Mouse (Mus musculus) heart, adult 8-10 months (tissue): ENCODE measurements at regions not wholly inside any gene's neighbourhood (a gene's known extent, or its start where the extent isn't known, plus 50 kb on each side); places are given as distances from the start of the nearest gene placed in this dataset.

Source experiments
- DNase-seq: peaks from one replicate; pipeline ENCODE4 v3.0.0; 2022; ENCODE audit warnings: low spot score

GRCm38 (mm10) chr1:184478006-184478405 is 254.4 kb downstream of the Hlx start:
- DNase-seq: no peak

DNA sequence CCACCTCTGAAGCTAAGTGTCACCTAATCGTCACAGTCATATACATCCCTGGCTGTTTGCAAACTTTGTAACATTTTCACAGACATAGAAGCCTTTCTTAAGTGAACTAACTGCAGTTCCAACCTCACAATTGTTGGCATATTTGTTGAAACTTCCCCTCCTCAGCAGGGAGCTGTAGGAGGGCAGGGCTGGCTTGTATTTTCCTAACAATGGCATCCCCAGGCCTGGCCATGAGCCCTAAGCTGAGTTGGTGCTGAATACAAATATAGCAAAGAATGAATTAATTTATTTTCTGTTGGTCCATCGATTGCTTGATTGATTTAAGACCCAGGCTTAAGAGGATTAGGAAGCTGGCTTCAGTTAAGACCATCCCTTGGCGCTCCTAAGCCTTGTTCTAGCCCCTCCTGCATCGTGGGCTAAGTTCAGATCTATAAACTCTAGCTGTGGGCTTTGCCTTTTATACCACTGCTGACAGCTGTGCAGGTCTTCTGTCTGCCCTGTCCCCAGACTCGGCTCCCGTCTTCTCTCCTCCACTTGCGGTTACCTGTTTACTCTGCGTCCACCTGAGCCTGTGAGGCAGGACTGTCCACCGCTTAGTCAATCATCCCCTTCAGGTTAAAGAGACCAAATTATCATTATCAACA is 269.8 kb downstream of the Hlx start:
- DNase-seq: no peak

DNA sequence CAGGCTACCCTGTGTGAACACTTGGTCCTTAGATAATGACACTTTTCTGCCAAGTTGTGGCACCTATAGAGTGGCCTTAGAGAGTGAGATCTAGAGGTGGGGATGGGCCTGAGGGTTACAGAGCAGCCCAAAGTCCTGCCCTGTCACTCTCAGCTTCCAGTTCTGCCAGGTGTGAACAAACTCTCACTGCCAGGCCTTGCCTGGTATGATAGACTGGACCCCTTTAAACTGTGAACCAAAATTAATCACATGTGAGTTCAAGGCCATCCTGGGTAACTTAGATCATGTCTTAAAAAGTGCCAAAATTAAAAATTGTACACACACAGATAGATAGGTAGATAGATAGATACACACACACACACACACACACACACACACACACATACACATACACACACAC is 271.0 kb downstream of the Hlx start:
- DNase-seq: no peak

- DNase-seq: no peak
Observed at GRCm38 (mm10) chr1:184456727-184457126, 275.7 kb downstream of the Hlx start.

DNA sequence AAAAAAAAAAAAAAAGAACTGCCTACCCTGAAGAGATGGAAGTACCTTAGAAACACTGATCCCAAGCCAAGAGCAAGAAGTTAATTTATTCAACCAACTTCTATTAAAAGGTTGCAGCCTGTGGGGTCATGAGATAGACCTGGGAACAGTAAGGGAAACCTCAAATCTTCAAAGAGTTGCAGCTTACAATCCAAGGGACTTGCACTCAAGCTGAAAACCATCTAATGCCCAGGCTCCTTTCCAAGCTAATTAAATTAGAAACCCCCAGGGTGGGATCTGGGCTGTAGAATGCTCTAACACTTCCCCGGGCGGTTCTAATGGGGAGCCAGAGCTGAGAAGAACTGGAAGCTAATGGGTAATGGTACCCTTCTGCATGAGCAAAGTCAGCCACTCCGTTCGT is 278.0 kb downstream of the Hlx start:
- no peak for DNase-seq

- no peak for DNase-seq
Observed at GRCm38 (mm10) chr1:184453673-184454072, 278.7 kb downstream of the Hlx start.

DNA sequence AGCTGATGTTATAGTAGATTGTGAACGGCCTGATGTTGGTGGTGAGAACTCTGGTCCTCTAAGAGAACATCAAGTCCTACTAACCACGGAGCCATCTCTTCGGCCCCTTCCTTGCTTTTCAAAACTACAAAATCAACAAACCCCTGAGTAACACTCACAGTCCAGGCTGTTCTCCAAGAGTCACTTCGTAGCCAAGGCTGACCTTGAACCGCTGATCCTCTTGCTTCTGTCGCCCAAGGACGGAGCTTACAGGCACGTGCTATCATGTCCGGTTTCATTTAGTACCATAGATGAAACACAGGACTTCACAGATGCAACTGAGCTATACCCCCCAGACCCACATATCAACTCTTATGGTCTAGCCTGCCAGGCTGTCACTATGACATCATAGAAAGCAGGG is 279.4 kb downstream of the Hlx start:
- DNase-seq: no peak

GRCm38 (mm10) chr1:184451686-184452085 is 280.7 kb downstream of the Hlx start:
- DNase-seq: no peak

DNA sequence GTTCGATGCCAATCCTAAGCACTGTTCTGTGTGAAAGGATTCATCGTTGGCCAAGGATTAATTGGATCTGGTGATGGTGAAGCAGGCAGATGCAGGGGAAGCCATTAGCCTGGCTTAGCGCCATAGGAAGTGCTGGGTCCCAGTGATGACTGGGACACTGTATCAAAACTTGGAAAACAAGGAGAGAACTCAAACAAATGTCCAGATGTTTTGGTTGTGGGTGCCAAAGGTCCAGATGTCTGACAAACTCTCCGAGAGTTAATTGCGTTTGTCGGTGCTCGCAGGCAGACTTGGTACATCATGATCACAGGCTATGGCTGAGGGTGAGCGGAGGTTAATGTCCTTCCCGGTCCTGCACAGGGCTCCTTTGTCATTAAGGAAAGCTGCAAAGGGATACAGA is 283.4 kb downstream of the Hlx start:
- peak; percentile 88 for DNase-seq

DNA sequence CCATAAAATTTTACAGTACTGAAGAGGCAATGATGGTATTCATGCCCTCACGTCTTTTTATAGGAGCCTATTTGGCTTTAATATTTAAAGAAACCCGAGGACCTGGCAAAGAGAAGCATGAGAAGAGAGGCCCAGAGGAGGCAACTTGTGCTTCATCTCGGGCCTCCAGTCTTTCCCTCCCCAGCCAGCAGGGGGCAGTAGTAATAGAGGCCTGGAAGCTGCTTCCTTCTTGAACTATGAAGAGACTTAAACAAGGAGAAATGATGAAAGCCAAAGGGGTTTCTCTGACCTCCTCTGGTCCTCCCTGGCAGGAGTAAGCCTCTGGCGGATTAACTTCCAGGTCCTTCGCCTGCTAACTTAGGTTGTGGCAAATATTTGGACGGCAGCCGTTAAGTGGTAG is 284.5 kb downstream of the Hlx start:
- peak; percentile 86 for DNase-seq

- peak; percentile 93 for DNase-seq
Observed at GRCm38 (mm10) chr1:184447161-184447667, 285.2 kb downstream of the Hlx start.

DNA sequence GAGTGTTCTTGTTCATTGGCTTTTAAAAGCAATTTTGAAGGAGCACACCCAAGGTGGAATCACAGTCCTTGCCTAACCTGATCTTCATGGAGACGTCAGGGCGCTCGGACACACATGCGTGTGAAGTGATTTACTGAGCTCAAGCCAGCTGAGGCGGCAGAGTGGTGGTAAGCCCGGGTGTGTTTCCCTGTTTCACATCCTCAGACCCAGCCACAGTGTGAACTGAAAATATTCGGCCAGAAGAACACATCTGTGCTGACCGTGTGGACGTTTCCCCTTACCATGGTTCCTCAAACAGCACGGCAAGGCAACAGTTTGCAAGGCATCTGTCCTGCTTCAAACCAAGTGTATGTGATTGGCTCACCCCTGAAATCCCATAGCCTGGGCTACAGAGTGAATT is 288.2 kb downstream of the Hlx start:
- no peak for DNase-seq

DNA sequence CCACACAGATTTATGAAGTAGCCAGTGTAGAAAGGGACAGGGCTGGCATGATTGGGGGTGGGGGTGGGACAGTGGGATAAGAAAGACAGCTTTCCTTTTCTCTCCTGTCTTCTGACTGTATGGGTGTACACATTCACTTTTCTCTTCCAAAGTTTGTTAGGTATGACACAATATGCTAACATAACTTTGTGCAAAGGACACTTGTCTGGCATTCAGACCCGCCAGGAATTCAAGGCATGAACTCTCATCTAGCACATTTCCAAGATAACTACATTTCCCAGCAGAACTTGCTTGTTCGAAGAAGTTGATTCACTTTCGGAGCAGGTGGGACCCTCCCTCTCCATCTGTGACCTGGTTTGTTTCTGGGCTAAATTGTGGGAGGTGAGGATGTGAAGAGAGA is 289.7 kb downstream of the Hlx start:
- no peak for DNase-seq

DNA sequence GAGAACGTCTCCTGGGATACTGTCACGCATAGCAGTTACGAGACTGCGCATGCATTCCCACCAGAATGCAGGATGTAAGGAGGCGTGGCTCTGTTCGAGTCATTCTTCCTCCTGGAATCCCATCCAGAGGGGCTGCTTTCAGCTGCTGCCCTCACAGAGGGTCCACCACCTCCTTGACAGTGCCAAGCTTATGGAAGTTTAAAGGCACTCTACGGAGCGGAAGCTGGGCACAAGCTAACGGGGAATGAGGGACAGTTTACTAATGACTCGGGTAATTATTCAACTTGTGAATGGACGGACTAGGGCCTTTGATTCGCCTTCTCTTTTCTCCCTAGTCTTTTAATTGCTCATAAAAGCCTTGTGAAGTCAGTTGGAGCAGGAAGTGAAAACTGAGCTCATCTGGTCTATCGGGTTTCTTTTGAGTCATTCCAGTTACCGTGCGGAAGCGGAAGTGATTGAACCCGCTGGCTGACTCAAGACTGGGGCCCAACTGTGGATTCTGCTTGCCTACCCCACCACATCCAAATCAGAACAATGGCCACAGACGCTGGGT is 291.3 kb downstream of the Hlx start:
- no peak for DNase-seq

DNA sequence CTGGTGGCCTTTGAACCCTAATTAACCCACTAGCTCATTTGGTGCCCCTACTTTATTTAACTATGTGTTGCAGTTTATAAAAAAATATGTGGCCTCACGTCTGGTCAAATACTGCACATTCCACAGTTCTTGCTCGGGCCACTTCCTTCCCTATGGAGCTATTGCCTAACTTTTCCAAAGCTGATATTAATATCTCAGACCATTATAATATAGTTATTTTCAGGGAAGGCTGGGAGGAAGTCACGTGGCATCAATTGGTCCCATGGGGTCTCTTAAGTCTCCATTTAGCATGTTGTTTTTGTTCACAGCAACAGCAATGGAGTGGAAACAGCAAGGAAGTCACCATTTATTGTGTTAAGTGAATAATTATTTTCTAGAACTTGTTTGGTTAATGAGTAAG is 292.9 kb downstream of the Hlx start:
- peak; percentile 79 for DNase-seq

- DNase-seq: no peak
Observed at GRCm38 (mm10) chr1:184436387-184436786, 296.0 kb downstream of the Hlx start.

- no peak for DNase-seq
Observed at GRCm38 (mm10) chr1:184428612-184429011, 303.8 kb downstream of the Hlx start.

GRCm38 (mm10) chr1:184428035-184428434 is 304.4 kb downstream of the Hlx start:
- DNase-seq: no peak

GRCm38 (mm10) chr1:184425694-184426093 is 306.7 kb downstream of the Hlx start:
- no peak for DNase-seq

DNA sequence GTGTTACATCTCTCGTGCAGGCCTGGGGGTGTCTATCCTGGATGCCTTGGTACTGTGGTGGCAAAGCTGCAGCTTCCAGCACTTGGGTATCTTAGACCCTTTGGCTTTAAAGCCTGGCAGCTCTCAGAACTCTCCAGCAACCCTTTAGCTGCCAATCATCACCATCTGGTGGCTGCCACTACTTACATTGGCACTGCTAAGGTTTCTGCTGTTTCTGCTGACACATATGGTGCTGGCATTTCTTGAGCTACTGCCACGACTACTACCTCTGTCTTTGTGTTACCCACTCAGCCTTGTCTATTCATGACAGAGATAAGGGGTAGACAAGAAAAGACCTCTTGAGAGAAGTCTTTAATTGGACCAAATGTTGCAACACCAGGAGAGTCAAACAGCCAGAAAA is 308.4 kb downstream of the Hlx start:
- DNase-seq: no peak

GRCm38 (mm10) chr1:184412596-184412995 is 319.8 kb downstream of the Hlx start:
- DNase-seq: no peak

DNA sequence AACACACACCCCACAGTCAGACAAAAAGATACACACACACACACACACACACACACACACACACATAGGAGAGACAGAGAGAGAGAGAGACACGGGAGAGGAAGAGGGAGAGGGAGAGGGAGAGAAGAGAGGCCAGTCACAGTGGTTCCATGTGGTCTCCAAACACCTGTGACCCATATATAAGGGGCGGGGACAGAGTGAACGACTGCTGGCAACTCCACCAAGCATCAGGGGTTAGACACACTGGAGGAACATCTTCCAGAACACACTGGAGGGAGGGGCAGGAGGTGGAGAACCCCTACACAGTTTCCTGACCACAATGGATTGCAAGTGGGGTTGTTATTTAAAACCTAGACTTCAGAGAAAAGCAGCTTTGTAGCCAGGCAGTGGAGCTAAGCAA is 321.4 kb downstream of the Hlx start:
- no peak for DNase-seq

DNA sequence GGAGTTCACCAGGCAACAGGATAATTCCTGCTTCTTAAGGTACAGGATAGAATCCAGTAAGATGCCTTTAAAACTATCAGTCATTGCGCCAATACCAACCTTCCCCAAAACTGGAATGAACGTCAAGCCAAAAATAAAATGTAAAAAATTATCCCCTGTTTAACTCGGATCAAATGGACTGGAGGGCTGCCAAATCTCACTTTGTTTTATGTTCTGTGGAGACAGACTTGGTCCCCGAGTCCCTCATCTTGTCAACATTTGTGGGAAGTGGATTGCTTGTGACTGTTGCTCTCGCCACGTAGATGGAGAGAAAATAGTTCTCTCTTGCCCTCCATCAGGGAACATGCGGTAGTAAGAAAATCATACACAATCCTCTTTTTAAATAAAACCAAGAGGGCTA is 322.4 kb downstream of the Hlx start:
- no peak for DNase-seq

DNA sequence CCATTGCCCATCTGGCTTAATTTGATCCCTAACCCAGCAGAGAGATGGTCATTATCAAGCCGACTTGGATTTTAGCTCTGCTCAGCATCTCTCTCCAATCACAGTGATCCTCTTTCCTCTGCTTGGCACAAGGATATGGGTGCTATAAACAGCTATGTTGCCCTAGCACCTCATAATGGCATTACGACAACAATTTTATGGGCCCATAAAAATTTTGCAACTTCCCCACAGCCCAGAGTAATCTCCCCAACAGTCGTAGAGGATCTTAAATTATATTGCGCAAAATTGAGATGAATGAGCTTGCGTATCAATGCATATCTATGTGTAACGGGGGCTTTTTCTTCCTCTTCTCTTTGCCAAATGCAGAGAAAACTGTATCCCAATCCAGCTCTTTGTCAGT is 329.4 kb downstream of the Hlx start:
- DNase-seq: no peak
